Mouse (Mus musculus) lung, postnatal 0 days (tissue): Measurements from ENCODE around the gene C4b.

Experiments
- CTCF ChIP-seq: IDR thresholded peaks from 2 replicates; pipeline ENCODE4 v1.5.1; 2016; ENCODE audit warnings: antibody characterized with exemption, mild to moderate bottlenecking
- EP300 ChIP-seq: IDR thresholded peaks from 2 replicates; pipeline ENCODE4 v1.6.1; 2016; ENCODE audit warnings: antibody characterized with exemption, mild to moderate bottlenecking, control low read depth

GRCm38 (mm10) chr17:34761471-34761870 is 17.8 kb upstream of the C4b start:
- TF ChIP-seq CTCF (no peak), EP300 (no peak)
